Mouse (Mus musculus) midbrain, embryonic 11.5 days (tissue): ENCODE measurements around the gene Trmt112. TPM values are rescaled to one million over a fixed set of nuclear protein-coding genes. Genes with fewer than 3 reads are reported as not detected.

Experiments
- ATAC-seq: fragments of 200-750 bp; cut with Nextera tagmentation; 2 replicates; pipeline ENCODE4 v1.8.0; 2017; ENCODE audit warnings: moderate TSS enrichment, moderate library complexity; ENCODE audit not compliant: low FRiP score
- DNase-seq: peaks from one replicate; pipeline ENCODE4 v3.0.0; 2015; ENCODE audit warnings: low spot score; ENCODE audit errors: missing footprints
- H3K27ac ChIP-seq: fragments of 300-500 bp; sonication (generic); 2 replicates; pipeline ENCODE4 v1.5.1; 2014; ENCODE audit warnings: low read depth, low read length
- H3K27me3 ChIP-seq: fragments of 300-500 bp; sonication (generic); 2 replicates; pipeline ENCODE4 v1.6.1; 2014; ENCODE audit warnings: mild to moderate bottlenecking, low read length, moderate library complexity, mixed read lengths; ENCODE audit not compliant: control insufficient read depth, insufficient read depth
- H3K36me3 ChIP-seq: fragments of 300-500 bp; sonication (generic); 2 replicates; pipeline ENCODE4 v1.6.1; 2014; ENCODE audit warnings: mild to moderate bottlenecking, low read length, moderate library complexity, mixed read lengths; ENCODE audit not compliant: control insufficient read depth, insufficient read depth
- H3K4me1 ChIP-seq: fragments of 300-500 bp; sonication (generic); 2 replicates; pipeline ENCODE4 v1.6.1; 2014; ENCODE audit warnings: low read length; ENCODE audit not compliant: control insufficient read depth, insufficient read depth
- H3K4me2 ChIP-seq: fragments of 300-500 bp; sonication (generic); 2 replicates; pipeline ENCODE4 v1.6.1; 2014; ENCODE audit warnings: mild to moderate bottlenecking, moderate library complexity
- H3K4me3 ChIP-seq: fragments of 300-500 bp; sonication (generic); 2 replicates; pipeline ENCODE4 v1.5.1; 2014; ENCODE audit warnings: low read depth, low read length
- H3K9ac ChIP-seq: fragments of 300-500 bp; sonication (generic); 2 replicates; pipeline ENCODE4 v1.6.1; 2014; ENCODE audit warnings: low read length
- H3K9me3 ChIP-seq: fragments of 300-500 bp; sonication (generic); 2 replicates; pipeline ENCODE4 v1.6.1; 2016; ENCODE audit warnings: low read length; ENCODE audit not compliant: control insufficient read depth
- WGBS: fragments of 180-500 bp; shearing (Covaris S2); extraction: QIAGEN DNeasy Blood & Tissue Kit; methylation state at CpG from one replicate; pipeline ENCODE4 v1.1.7; 2014; 5-methylcytosine and 5-hydroxymethylcytosine counted together
- polyA plus RNA-seq: library from polyadenylated mRNA; unstranded; fragments of >200 nt; fragmentation: Nextera tagmentation; extraction: Ambion mirVana; gene quantifications from 2 replicates; pipeline ENCODE4 v1.2.1, GENCODE M21; 2014

Gene Trmt112
- polyA plus RNA-seq, 1 experiment from 2014 or later = 151 TPM

DNA sequence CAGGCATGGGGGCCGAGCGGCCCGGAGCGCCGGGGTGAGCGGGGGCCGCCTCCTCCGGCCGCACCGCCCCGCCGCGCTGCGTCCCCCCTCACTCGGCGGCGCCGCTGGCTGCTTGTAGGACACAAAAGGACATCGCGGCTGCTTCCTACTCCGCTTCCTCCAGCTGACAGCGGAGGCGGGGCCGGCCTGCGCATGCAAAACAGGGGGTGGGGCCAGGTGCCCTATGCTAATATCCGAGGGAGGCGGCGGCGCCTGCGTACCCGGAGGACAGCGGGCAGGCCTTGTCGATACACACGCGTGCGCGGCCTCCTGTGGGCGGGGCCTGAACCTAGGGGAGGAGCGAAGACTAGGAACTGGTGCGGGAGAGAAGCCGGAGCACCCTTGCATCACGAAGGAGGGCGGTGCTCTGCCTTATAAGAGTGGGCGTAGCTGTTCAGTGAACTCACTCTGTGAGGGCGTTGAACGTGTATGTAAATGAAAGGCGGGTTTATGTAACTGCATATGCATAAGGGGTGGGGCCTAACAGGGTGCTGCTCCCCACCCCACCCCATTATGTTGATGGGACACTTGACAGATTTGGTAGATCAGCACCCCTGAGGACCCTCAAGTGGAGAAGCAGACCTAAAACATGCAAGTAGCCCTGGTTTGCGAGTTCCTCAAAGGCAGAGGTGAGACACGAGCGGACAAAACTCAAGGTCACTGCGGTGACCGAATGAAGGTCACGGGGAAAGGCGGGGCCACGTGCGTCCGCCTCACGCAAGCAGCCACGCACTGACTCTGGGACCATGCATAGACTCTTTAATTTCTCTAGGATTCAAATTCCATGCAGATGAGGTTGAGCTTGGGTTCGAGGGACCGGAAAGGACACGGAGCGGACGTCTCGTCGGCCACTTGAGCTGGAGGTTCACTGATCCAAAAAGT lies 12.4 kb downstream of the Trmt112 start, which contains the start of gene Esrra:
TSS of gene Esrra (minus strand) at position 167 of the 921 bp plus-strand sequence.
- Histone ChIP-seq H3K36me3 (no peaks in the 10 kb centered on the region), H3K4me1 (peaks cover 17% of the 10 kb centered on the region)
- 1% methylated on average over 64 of the region's 66 CpGs for WGBS

GRCm38 (mm10) chr19:6922901-6923735 lies 13.6 kb downstream of the Trmt112 start:
- DNase-seq (no peak), ATAC-seq (no peak)
- Histone ChIP-seq H3K4me2 (no peak overlapping the region; the same call in 1 of the 2 replicates), H3K9ac (no peak overlapping the region), H3K27me3 (peaks cover 58% of the 10 kb centered on the region), H3K36me3 (no peaks in the 10 kb centered on the region), H3K27ac (no peak overlapping the region), H3K4me3 (no peak overlapping the region), H3K9me3 (no peaks in the 10 kb centered on the region), H3K4me1 (peaks cover 17% of the 10 kb centered on the region)
- 64% methylated on average over 6 of the region's 6 CpGs for WGBS

More for the DNA sequence above, 12.4 kb downstream of the Trmt112 start, which contains the start of gene Esrra:
- Histone ChIP-seq H3K27me3 (peaks cover 45% of the 10 kb centered on the region), H3K9me3 (no peaks in the 10 kb centered on the region), H3K4me2 (peak within 1 kb of the TSS; percentile 97), H3K4me3 (peak within 1 kb of the TSS; percentile 80), H3K9ac (peak within 1 kb of the TSS; percentile 89), H3K27ac (peak within 1 kb of the TSS; percentile 84)
- peak; percentile 100 for DNase-seq
- ATAC-seq = peak; percentile 95

DNA sequence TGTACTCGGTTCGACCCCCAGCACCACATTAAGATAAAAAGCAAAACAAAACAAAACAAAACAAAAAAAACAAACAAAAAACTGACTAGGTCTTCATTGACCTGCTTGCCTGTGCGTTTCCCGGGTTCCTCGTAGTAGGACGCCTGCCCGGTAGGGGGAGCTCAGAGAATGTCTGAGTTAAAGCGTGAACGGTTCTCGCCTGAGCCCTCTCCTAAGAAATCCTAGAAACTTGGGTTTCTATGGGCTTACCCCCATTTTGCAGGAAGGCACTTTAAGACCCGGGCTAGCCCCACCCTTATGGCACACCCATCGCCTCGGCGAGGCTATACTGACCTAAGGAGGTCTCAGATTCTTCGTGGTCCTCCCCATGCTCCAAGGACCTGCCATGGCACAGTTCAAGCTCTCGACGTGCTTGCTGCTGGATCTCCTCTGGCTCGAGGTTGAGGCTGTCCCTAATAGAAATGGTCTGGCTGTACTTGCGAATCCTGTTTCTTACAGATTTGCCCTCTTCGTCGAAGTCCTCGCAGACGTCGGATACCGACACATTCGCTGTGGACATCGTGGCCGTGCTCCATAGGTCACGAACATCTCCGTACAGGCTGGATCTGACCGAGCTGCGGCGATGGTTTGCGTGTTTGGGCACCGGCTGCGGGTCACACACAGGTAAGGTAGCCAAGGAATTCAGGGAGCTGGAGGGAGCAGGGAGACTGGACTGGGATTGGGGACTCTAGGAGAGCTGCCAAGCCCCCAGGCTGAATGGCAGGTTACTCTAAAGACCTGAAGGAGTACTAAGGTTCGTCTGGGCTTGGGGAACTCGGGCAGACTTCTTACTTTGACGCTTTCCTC lies 15.2 kb downstream of the Trmt112 start:
- H3K4me2 ChIP-seq = peak overlapping the region; percentile 11; the same call in 1 of the 2 replicates
- DNase-seq (peak; percentile 95), ATAC-seq (no peak)
- H3K27ac ChIP-seq = no peak overlapping the region
- H3K4me1 ChIP-seq = peaks cover 17% of the 10 kb centered on the region
- H3K36me3 ChIP-seq = no peaks in the 10 kb centered on the region
- peaks cover 61% of the 10 kb centered on the region for H3K27me3 ChIP-seq
- H3K4me3 ChIP-seq = no peak overlapping the region
- H3K9ac ChIP-seq = no peak overlapping the region
- no peaks in the 10 kb centered on the region for H3K9me3 ChIP-seq
- WGBS = 5% methylated on average over 39 of the region's 39 CpGs

- Histone ChIP-seq H3K9me3 (no peaks in the 10 kb centered on the region), H3K4me2 (peak within 1 kb of the TSS; percentile 11; the same call in 1 of the 2 replicates), H3K27ac (no peak within 1 kb of the TSS), H3K9ac (no peak within 1 kb of the TSS), H3K4me3 (no peak within 1 kb of the TSS), H3K4me1 (peaks cover 13% of the 10 kb centered on the region), H3K27me3 (peaks cover 61% of the 10 kb centered on the region), H3K36me3 (no peaks in the 10 kb centered on the region)
- ATAC-seq (no peak), DNase-seq (peak; percentile 89)
- 4% methylated on average over 9 of the region's 9 CpGs for WGBS
Observed at GRCm38 (mm10) chr19:6925307-6925573, 15.7 kb downstream of the Trmt112 start, which contains the start of gene Catsperz. Gene Catsperz, minus strand, starts transcription at chr19:6925380.

DNA sequence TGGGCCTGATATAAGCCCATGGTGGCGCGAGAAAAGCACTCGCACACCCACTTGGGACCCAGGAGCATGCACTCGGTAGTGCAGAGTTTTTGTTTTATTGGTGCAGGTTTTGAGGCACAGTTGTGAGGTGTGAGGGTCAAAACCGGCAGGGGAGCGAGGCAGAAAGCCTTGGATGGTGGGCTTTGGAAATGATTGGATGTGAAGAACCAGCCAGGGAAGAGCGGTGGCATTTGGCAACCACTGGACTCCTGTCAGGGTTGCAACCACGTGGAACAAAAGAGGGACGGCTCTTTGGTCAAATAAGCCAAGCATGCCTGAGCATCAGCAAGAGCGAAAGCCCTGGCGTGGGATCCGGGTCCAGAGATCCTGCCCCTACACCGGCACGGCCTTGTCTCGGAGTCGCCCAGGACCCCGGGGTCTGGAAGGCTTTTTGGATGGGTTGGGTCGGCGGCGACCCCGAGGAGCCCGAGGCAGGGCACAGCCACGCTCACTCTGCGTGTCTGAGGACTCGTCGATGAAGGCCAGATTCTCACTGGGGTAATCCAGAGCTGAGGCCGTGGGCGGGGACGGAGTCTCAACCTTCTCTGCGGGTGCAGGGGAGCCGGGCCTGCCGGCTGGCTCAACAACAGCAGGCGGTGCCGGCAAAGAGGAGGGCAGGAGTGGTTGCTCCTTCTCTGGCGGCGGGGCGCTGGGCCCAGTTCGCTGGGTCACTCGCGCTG lies 16.3 kb downstream of the Trmt112 start:
- DNase-seq = peak; percentile 94
- 5% methylated on average over 38 of the region's 40 CpGs for WGBS
- Histone ChIP-seq H3K4me1 (peaks cover 8% of the 10 kb centered on the region), H3K4me3 (no peak overlapping the region), H3K36me3 (no peaks in the 10 kb centered on the region), H3K27ac (no peak overlapping the region), H3K9ac (no peak overlapping the region), H3K4me2 (no peak overlapping the region), H3K27me3 (peaks cover 63% of the 10 kb centered on the region), H3K9me3 (no peaks in the 10 kb centered on the region)
- no peak for ATAC-seq

GRCm38 (mm10) chr19:6926559-6927255 lies 17.2 kb downstream of the Trmt112 start:
- H3K4me1 ChIP-seq = peaks cover 5% of the 10 kb centered on the region
- H3K27me3 ChIP-seq = peaks cover 71% of the 10 kb centered on the region
- peak overlapping the region; percentile 11; the same call in 1 of the 2 replicates for H3K4me3 ChIP-seq
- DNase-seq (peak; percentile 90), ATAC-seq (no peak)
- H3K4me2 ChIP-seq = peak overlapping the region; percentile 27
- H3K27ac ChIP-seq = no peak overlapping the region
- WGBS = 10% methylated on average over 26 of the region's 26 CpGs
- no peaks in the 10 kb centered on the region for H3K36me3 ChIP-seq
- no peak overlapping the region for H3K9ac ChIP-seq
- no peaks in the 10 kb centered on the region for H3K9me3 ChIP-seq

DNA sequence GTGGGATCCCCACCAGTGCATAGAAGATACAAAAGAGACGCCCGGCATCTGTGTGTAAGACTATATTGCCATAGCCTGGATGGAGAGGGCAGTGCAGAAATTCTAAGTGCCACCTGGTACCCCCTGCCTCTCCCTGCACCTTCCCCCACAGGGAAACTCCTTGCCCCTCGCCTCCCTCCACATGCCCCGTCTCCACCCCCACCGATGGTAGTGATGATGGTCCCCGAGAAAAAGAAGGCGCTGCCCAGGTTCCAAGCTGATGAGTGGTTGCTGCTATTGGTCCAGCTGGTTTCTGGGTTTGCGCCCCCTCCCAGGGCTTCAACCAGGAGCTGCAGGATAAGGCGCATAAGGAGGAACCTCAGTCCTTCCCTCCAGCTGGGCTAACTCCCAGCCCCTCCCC lies 18.6 kb downstream of the Trmt112 start:
- Histone ChIP-seq H3K4me2 (no peak overlapping the region), H3K9ac (no peak overlapping the region), H3K27ac (no peak overlapping the region), H3K4me3 (no peak overlapping the region), H3K36me3 (no peaks in the 10 kb centered on the region), H3K9me3 (no peaks in the 10 kb centered on the region), H3K4me1 (no peaks in the 10 kb centered on the region; the same call in 1 of the 2 replicates), H3K27me3 (peaks cover 77% of the 10 kb centered on the region)
- ATAC-seq = no peak
- peak; percentile 79 for DNase-seq
- WGBS = 12% methylated on average over 9 of the region's 9 CpGs
